Mouse (Mus musculus): Measurements from ENCODE around the gene Nfkb2. TPM values are rescaled to one million over a fixed set of nuclear protein-coding genes. Genes with fewer than 3 reads are reported as not detected.

Gene Nfkb2
- polyA plus RNA-seq, 1 experiment from 2014 or later, result 10.7 TPM

DNA sequence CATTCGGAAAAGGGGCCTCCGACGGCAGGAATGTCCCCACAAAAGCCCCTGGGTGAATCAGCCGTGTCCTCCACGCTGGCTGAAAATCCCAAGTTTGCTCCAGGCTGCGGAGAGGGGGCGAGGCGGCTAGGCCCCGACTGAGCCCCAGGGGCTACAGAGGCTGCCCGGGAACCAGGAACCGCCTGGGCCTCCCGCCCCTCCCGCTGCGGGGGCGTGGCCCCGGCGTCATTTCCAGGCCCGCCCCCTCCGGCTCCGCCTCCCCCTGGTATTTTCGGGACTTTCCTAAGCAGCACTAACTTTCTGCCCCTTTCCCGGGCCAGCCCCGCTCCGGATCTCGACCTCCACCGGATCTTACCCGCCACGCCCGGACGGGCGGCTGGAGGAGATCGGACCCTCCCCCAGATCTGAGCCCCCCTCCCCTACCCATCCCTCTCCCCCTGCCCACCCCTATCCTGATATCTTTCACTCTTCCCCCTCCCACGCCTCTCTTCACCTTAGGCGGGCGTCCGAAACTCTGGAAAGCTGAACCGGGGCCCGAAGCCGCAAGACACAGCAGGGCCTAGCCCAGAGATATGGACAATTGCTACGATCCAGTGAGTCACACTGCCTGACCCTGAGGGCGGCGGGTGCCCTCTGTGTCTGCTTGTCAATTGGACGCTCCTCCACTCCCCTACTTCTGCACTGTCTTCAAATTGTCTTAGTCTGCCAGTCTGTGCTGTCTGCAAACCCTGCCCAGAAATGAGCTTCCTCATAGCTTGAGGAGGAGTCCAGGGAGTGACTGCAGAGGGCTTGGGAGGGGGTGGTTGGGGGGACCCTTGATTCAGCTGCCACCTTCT lies 1.5 kb downstream of the Nfkb2 start:
- peak overlapping the region; percentile 72 for H3K4me3 ChIP-seq (ENCODE audit: low read depth, low read length)
- DNase-seq (ENCODE audit: low spot score) (peak; percentile 92), ATAC-seq (ENCODE audit: low read depth) (peak; percentile 70)
- H3K4me2 ChIP-seq (ENCODE audit: low read depth, low read length), result peak overlapping the region; percentile 96
- H3K27ac ChIP-seq (replicated peaks; ENCODE audit: low read depth, low read length), result peak overlapping the region; percentile 74; the same call in 1 of the 2 replicates
- WGBS, result 1% methylated on average over 26 of the region's 43 CpGs
- peak overlapping the region; percentile 72 for H3K9ac ChIP-seq (ENCODE audit: low read depth, low read length)
- peaks cover 7% of the 10 kb centered on the region for H3K4me1 ChIP-seq (ENCODE audit: control insufficient read depth, insufficient read depth, low read length)
- peaks cover 17% of the 10 kb centered on the region for H3K36me3 ChIP-seq (ENCODE audit: control insufficient read depth, insufficient read depth, low read length)
- H3K27me3 ChIP-seq (replicated peaks; ENCODE audit: control insufficient read depth, insufficient read depth, low read length), result peaks cover 13% of the 10 kb centered on the region
- no peaks in the 10 kb centered on the region for H3K9me3 ChIP-seq (ENCODE audit: control insufficient read depth, low read length)

DNA sequence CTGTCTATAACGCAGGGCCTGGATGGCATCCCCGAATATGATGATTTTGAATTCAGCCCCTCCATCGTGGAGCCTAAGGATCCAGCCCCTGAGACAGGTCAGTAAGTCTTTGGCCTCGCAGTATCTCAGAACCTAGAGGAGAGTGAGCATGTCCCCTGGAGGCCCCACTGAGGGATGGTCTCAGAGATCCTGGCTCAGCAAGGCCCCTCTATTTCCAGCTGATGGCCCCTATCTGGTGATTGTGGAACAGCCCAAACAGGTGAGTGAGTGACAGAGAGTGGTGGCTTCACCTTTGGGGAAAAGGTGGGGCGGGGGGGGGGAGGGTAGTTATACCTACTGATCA lies 2.1 kb downstream of the Nfkb2 start:
- ATAC-seq (ENCODE audit: low read depth), result no peak
- no peak for DNase-seq (ENCODE audit: low spot score)
- Histone ChIP-seq H3K9me3 (ENCODE audit: control insufficient read depth, low read length) (no peaks in the 10 kb centered on the region), H3K36me3 (ENCODE audit: control insufficient read depth, insufficient read depth, low read length) (peaks cover 20% of the 10 kb centered on the region), H3K27me3 (replicated peaks; ENCODE audit: control insufficient read depth, insufficient read depth, low read length) (peaks cover 13% of the 10 kb centered on the region), H3K4me2 (ENCODE audit: low read depth, low read length) (peak overlapping the region; percentile 96), H3K4me3 (ENCODE audit: low read depth, low read length) (peak overlapping the region; percentile 72), H3K9ac (ENCODE audit: low read depth, low read length) (peak overlapping the region; percentile 72), H3K4me1 (ENCODE audit: control insufficient read depth, insufficient read depth, low read length) (peaks cover 7% of the 10 kb centered on the region), H3K27ac (replicated peaks; ENCODE audit: low read depth, low read length) (no peak overlapping the region)
- WGBS, result 59% methylated on average over 5 of the region's 5 CpGs

DNA sequence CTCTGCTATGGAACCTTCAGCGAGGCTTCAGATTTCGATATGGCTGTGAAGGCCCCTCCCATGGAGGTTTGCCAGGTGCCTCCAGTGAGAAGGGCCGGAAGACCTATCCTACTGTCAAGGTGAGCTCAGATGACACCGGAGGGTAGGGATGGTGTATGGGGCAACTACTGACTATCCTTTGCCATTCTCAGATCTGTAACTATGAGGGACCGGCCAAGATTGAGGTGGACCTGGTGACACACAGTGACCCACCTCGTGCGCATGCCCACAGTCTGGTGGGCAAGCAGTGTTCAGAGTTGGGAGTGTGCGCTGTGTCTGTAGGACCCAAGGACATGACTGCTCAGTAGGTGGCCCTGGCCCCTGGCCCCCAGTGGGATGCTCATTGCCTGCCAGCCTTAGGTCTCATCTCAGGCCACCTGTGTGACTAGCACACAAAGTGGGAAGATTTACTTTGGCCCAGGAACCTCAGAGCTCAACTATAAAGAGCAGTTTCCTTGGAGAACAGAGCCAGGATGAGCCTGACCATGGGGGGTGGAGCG lies 2.7 kb downstream of the Nfkb2 start:
- no peak overlapping the region for H3K4me3 ChIP-seq (ENCODE audit: low read depth, low read length)
- peaks cover 13% of the 10 kb centered on the region for H3K27me3 ChIP-seq (replicated peaks; ENCODE audit: control insufficient read depth, insufficient read depth, low read length)
- no peaks in the 10 kb centered on the region for H3K9me3 ChIP-seq (ENCODE audit: control insufficient read depth, low read length)
- no peak overlapping the region for H3K27ac ChIP-seq (replicated peaks; ENCODE audit: low read depth, low read length)
- H3K36me3 ChIP-seq (ENCODE audit: control insufficient read depth, insufficient read depth, low read length), result peaks cover 20% of the 10 kb centered on the region
- H3K9ac ChIP-seq (ENCODE audit: low read depth, low read length), result no peak overlapping the region
- WGBS, result 81% methylated on average over 9 of the region's 9 CpGs
- no peak for ATAC-seq (ENCODE audit: low read depth)
- no peak for DNase-seq (ENCODE audit: low spot score)
- peaks cover 7% of the 10 kb centered on the region for H3K4me1 ChIP-seq (ENCODE audit: control insufficient read depth, insufficient read depth, low read length)
- no peak overlapping the region for H3K4me2 ChIP-seq (ENCODE audit: low read depth, low read length)

DNA sequence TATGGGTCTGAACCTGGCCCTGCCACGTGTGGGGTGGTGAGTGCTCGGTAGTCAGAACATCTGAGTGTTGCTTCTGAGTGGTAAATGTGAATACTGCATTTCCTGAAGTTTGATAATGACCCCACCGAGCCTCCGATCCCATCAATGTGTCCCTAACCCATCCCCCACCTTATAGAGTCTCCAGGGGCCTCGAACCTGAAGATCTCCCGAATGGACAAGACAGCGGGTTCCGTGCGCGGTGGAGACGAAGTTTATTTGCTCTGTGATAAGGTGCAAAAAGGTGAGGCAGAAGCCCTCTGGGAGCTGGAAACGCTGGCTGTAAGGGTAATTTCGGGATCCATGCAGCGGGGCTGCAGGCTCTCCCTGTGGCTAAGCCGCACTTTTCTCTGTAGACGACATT lies 3.7 kb downstream of the Nfkb2 start:
- peaks cover 14% of the 10 kb centered on the region for H3K27me3 ChIP-seq (replicated peaks; ENCODE audit: control insufficient read depth, insufficient read depth, low read length)
- H3K4me1 ChIP-seq (ENCODE audit: control insufficient read depth, insufficient read depth, low read length), result peaks cover 7% of the 10 kb centered on the region
- no peak overlapping the region for H3K4me2 ChIP-seq (ENCODE audit: low read depth, low read length)
- WGBS, result 76% methylated on average over 16 of the region's 16 CpGs
- ATAC-seq (ENCODE audit: low read depth) (no peak), DNase-seq (ENCODE audit: low spot score) (no peak)
- H3K36me3 ChIP-seq (ENCODE audit: control insufficient read depth, insufficient read depth, low read length), result peaks cover 25% of the 10 kb centered on the region
- no peak overlapping the region for H3K4me3 ChIP-seq (ENCODE audit: low read depth, low read length)
- H3K9ac ChIP-seq (ENCODE audit: low read depth, low read length), result no peak overlapping the region
- no peak overlapping the region for H3K27ac ChIP-seq (replicated peaks; ENCODE audit: low read depth, low read length)
- H3K9me3 ChIP-seq (ENCODE audit: control insufficient read depth, low read length), result no peaks in the 10 kb centered on the region

DNA sequence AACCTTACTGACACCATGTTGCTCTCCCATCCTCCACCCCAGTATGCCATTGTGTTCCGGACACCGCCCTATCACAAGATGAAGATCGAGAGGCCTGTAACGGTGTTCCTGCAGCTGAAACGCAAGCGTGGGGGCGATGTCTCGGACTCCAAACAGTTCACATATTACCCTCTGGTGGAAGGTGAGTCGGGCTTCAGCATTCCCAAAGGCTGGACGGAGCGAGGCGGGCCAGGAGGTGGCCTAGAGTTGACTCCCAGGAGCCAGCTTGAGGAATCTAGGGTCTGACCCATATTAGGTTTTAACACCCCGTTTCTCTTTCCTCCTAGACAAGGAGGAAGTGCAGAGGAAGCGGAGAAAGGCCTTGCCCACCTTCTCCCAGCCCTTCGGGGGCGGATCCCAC lies 4.2 kb downstream of the Nfkb2 start:
- WGBS, result 71% methylated on average over 16 of the region's 16 CpGs
- H3K4me1 ChIP-seq (ENCODE audit: control insufficient read depth, insufficient read depth, low read length), result peaks cover 7% of the 10 kb centered on the region
- H3K4me3 ChIP-seq (ENCODE audit: low read depth, low read length), result no peak overlapping the region; the same call in 1 of the 2 replicates
- H3K4me2 ChIP-seq (ENCODE audit: low read depth, low read length), result peak overlapping the region; percentile 75; the same call in 1 of the 2 replicates
- H3K36me3 ChIP-seq (ENCODE audit: control insufficient read depth, insufficient read depth, low read length), result peaks cover 26% of the 10 kb centered on the region
- peaks cover 19% of the 10 kb centered on the region for H3K27me3 ChIP-seq (replicated peaks; ENCODE audit: control insufficient read depth, insufficient read depth, low read length)
- DNase-seq (ENCODE audit: low spot score), result no peak
- H3K9ac ChIP-seq (ENCODE audit: low read depth, low read length), result peak overlapping the region; percentile 60; the same call in 1 of the 2 replicates
- ATAC-seq (ENCODE audit: low read depth), result no peak
- H3K27ac ChIP-seq (replicated peaks; ENCODE audit: low read depth, low read length), result no peak overlapping the region
- no peaks in the 10 kb centered on the region for H3K9me3 ChIP-seq (ENCODE audit: control insufficient read depth, low read length)

DNA sequence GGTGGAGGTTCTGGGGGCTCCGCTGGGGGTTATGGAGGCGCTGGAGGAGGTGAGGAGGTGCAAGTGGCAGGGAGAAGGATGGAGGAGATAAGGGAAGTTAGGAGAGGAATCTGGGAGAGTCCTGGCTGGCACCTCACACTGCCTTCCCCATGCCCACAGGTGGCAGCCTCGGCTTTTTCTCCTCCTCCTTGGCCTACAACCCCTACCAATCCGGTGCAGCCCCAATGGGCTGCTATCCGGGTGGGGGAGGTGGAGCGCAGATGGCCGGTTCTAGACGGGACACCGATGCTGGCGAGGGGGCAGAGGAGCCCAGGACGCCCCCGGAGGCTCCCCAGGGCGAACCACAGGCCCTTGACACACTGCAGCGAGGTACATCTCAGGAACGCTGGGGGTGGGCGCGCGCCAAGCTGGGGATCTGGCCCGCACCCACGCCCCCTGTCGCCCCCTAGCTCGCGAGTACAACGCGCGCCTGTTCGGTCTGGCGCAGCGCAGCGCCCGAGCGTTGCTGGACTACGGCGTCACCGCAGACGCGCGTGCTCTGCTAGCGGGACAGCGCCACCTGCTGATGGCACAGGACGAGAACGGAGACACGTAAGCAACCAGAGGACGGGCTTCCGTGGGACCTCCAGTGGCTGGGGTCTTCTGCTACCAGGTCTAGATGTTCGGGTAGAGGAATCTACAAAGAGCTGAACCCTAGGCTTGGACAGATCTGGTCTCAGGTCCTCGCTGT lies 4.8 kb downstream of the Nfkb2 start:
- peak overlapping the region; percentile 60 for H3K9ac ChIP-seq (ENCODE audit: low read depth, low read length)
- H3K4me1 ChIP-seq (ENCODE audit: control insufficient read depth, insufficient read depth, low read length), result peaks cover 7% of the 10 kb centered on the region
- H3K4me3 ChIP-seq (ENCODE audit: low read depth, low read length), result peak overlapping the region; percentile 39
- peaks cover 25% of the 10 kb centered on the region for H3K27me3 ChIP-seq (replicated peaks; ENCODE audit: control insufficient read depth, insufficient read depth, low read length)
- no peaks in the 10 kb centered on the region for H3K9me3 ChIP-seq (ENCODE audit: control insufficient read depth, low read length)
- peak; percentile 93 for DNase-seq (ENCODE audit: low spot score)
- H3K36me3 ChIP-seq (ENCODE audit: control insufficient read depth, insufficient read depth, low read length), result peaks cover 29% of the 10 kb centered on the region
- no peak overlapping the region for H3K27ac ChIP-seq (replicated peaks; ENCODE audit: low read depth, low read length)
- peak overlapping the region; percentile 75 for H3K4me2 ChIP-seq (ENCODE audit: low read depth, low read length)
- WGBS, result under 1% methylated on average over 38 of the region's 47 CpGs
- peak; percentile 45 for ATAC-seq (ENCODE audit: low read depth)

DNA sequence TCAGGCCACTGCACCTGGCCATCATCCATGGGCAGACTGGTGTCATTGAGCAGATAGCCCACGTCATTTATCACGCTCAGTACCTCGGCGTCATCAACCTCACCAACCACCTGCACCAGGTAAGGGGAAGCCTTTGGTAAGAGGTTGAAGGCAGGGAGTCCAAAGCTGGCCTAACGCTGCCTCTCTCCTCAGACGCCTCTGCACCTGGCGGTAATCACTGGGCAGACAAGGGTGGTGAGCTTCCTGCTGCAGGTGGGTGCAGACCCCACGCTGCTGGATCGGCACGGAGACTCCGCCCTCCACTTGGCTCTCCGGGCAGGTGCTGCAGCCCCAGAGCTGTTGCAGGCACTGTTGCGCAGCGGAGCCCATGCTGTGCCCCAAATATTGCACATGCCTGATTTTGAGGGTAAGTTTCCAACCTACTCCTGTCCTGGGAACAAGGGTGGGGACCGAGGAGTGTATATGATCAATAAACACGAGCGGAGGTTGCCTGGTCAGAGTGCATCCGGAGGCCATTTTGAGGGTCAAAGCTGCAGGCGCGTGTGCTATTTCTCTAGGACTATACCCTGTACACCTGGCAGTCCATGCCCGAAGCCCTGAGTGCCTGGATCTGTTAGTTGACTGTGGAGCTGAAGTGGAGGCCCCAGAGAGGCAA lies 5.7 kb downstream of the Nfkb2 start:
- WGBS, result 77% methylated on average over 21 of the region's 21 CpGs
- Histone ChIP-seq H3K4me2 (ENCODE audit: low read depth, low read length) (no peak overlapping the region), H3K9ac (ENCODE audit: low read depth, low read length) (peak overlapping the region; percentile 14; the same call in 1 of the 2 replicates), H3K9me3 (ENCODE audit: control insufficient read depth, low read length) (no peaks in the 10 kb centered on the region), H3K27me3 (replicated peaks; ENCODE audit: control insufficient read depth, insufficient read depth, low read length) (peaks cover 34% of the 10 kb centered on the region), H3K4me1 (ENCODE audit: control insufficient read depth, insufficient read depth, low read length) (peaks cover 11% of the 10 kb centered on the region), H3K27ac (replicated peaks; ENCODE audit: low read depth, low read length) (no peak overlapping the region), H3K4me3 (ENCODE audit: low read depth, low read length) (no peak overlapping the region), H3K36me3 (ENCODE audit: control insufficient read depth, insufficient read depth, low read length) (peaks cover 29% of the 10 kb centered on the region)
- no peak for ATAC-seq (ENCODE audit: low read depth)
- DNase-seq (ENCODE audit: low spot score), result no peak

DNA sequence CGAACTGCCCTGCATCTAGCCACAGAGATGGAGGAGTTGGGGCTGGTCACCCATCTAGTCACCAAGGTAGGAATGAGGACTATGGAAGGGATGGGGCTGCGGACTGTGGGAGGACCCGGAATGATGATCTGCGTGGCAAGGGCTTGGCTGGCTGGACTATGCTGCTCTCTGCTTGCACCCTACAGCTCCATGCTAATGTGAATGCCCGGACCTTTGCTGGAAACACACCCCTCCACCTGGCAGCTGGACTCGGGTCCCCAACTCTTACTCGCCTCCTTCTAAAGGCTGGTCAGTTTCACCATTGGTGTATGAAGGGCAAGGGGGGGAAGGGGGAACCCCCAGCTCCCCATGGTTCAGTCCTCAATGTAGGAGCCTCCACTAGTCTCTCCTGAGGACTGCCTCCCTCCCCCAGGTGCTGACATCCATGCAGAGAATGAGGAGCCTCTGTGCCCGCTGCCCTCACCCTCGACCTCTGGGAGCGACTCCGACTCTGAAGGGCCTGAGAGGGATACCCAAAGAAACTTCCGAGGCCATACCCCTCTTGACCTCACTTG lies 6.3 kb downstream of the Nfkb2 start:
- H3K4me2 ChIP-seq (ENCODE audit: low read depth, low read length), result no peak overlapping the region
- no peak for DNase-seq (ENCODE audit: low spot score)
- no peak overlapping the region for H3K9ac ChIP-seq (ENCODE audit: low read depth, low read length)
- peaks cover 11% of the 10 kb centered on the region for H3K4me1 ChIP-seq (ENCODE audit: control insufficient read depth, insufficient read depth, low read length)
- no peak overlapping the region for H3K27ac ChIP-seq (replicated peaks; ENCODE audit: low read depth, low read length)
- no peaks in the 10 kb centered on the region for H3K9me3 ChIP-seq (ENCODE audit: control insufficient read depth, low read length)
- H3K27me3 ChIP-seq (replicated peaks; ENCODE audit: control insufficient read depth, insufficient read depth, low read length), result peaks cover 40% of the 10 kb centered on the region
- no peak for ATAC-seq (ENCODE audit: low read depth)
- H3K36me3 ChIP-seq (ENCODE audit: control insufficient read depth, insufficient read depth, low read length), result peaks cover 29% of the 10 kb centered on the region
- no peak overlapping the region for H3K4me3 ChIP-seq (ENCODE audit: low read depth, low read length)
- WGBS, result 92% methylated on average over 12 of the region's 12 CpGs

All from embryonic facial prominence, embryonic 14.5 days (tissue).